Mouse (Mus musculus): ENCODE data around the gene Osm. TPM values are rescaled to one million over a fixed set of nuclear protein-coding genes. Genes with fewer than 3 reads are reported as not detected.

Gene Osm
- total and polyA plus RNA-seq, 2 experiments from 2014 or later = 0.05 to 0.13 TPM

- no peaks in the 10 kb centered on the region for H3K27me3 ChIP-seq (ENCODE audit: insufficient read depth, low read length)
- no peak overlapping the region for H3K4me3 ChIP-seq (ENCODE audit: low read depth, low read length)
- H3K9ac ChIP-seq = no peak overlapping the region
- no peaks in the 10 kb centered on the region for H3K4me1 ChIP-seq (ENCODE audit: insufficient read depth)
- ATAC-seq (no peak), DNase-seq (no peak)
- no peaks in the 10 kb centered on the region for H3K9me3 ChIP-seq (ENCODE audit: low read length)
- H3K27ac ChIP-seq (ENCODE audit: low read depth, low read length) = no peak overlapping the region
- no peaks in the 10 kb centered on the region for H3K36me3 ChIP-seq (ENCODE audit: insufficient read depth)
- H3K4me2 ChIP-seq (ENCODE audit: low read depth) = no peak overlapping the region
- TF ChIP-seq CTCF (IDR thresholded peaks at IDR 0.05; ENCODE audit: low read depth) = no peak
Measured at GRCm38 (mm10) chr11:4193420-4193819, 42.8 kb upstream of the Osm start.

- H3K36me3 ChIP-seq (ENCODE audit: insufficient read depth) = no peaks in the 10 kb centered on the region
- no peak overlapping the region for H3K4me2 ChIP-seq (ENCODE audit: low read depth)
- H3K9ac ChIP-seq = no peak overlapping the region
- H3K27ac ChIP-seq (ENCODE audit: low read depth, low read length) = no peak overlapping the region
- no peak overlapping the region for H3K4me3 ChIP-seq (ENCODE audit: low read depth, low read length)
- WGBS = 89% methylated on average over 3 of the region's 3 CpGs
- H3K27me3 ChIP-seq (ENCODE audit: insufficient read depth, low read length) = no peaks in the 10 kb centered on the region
- TF ChIP-seq CTCF (IDR thresholded peaks at IDR 0.05; ENCODE audit: low read depth) = no peak
- ATAC-seq (no peak), DNase-seq (no peak)
- H3K4me1 ChIP-seq (ENCODE audit: insufficient read depth) = no peaks in the 10 kb centered on the region
- no peaks in the 10 kb centered on the region for H3K9me3 ChIP-seq (ENCODE audit: low read length)
Measured at GRCm38 (mm10) chr11:4195597-4196031, 40.6 kb upstream of the Osm start.

GRCm38 (mm10) chr11:4196636-4197035 is 39.6 kb upstream of the Osm start:
- Histone ChIP-seq H3K9me3 (ENCODE audit: low read length) (no peaks in the 10 kb centered on the region), H3K4me2 (ENCODE audit: low read depth) (no peak overlapping the region), H3K27ac (ENCODE audit: low read depth, low read length) (no peak overlapping the region), H3K9ac (no peak overlapping the region), H3K4me1 (ENCODE audit: insufficient read depth) (no peaks in the 10 kb centered on the region), H3K4me3 (ENCODE audit: low read depth, low read length) (no peak overlapping the region), H3K27me3 (ENCODE audit: insufficient read depth, low read length) (no peaks in the 10 kb centered on the region), H3K36me3 (ENCODE audit: insufficient read depth) (no peaks in the 10 kb centered on the region)
- no peak for TF ChIP-seq CTCF (IDR thresholded peaks at IDR 0.05; ENCODE audit: low read depth)
- DNase-seq (no peak), ATAC-seq (no peak)
- WGBS = 85% methylated on average over 8 of the region's 8 CpGs

GRCm38 (mm10) chr11:4197691-4198090 is 38.5 kb upstream of the Osm start:
- Histone ChIP-seq H3K27me3 (ENCODE audit: insufficient read depth, low read length) (no peaks in the 10 kb centered on the region), H3K9me3 (ENCODE audit: low read length) (no peaks in the 10 kb centered on the region), H3K27ac (ENCODE audit: low read depth, low read length) (no peak overlapping the region), H3K4me3 (ENCODE audit: low read depth, low read length) (no peak overlapping the region), H3K4me1 (ENCODE audit: insufficient read depth) (no peaks in the 10 kb centered on the region), H3K36me3 (ENCODE audit: insufficient read depth) (no peaks in the 10 kb centered on the region), H3K4me2 (ENCODE audit: low read depth) (no peak overlapping the region), H3K9ac (no peak overlapping the region)
- no peak for TF ChIP-seq CTCF (IDR thresholded peaks at IDR 0.05; ENCODE audit: low read depth)
- 72% methylated on average over 1 of the region's 1 CpGs for WGBS
- ATAC-seq = no peak; the same call in 1 of the 2 replicates
- no peak for DNase-seq

- Histone ChIP-seq H3K27ac (ENCODE audit: low read depth, low read length) (no peak overlapping the region), H3K4me1 (ENCODE audit: insufficient read depth) (no peaks in the 10 kb centered on the region), H3K4me3 (ENCODE audit: low read depth, low read length) (no peak overlapping the region), H3K36me3 (ENCODE audit: insufficient read depth) (peaks cover 10% of the 10 kb centered on the region), H3K9ac (no peak overlapping the region), H3K27me3 (ENCODE audit: insufficient read depth, low read length) (no peaks in the 10 kb centered on the region), H3K4me2 (ENCODE audit: low read depth) (no peak overlapping the region), H3K9me3 (ENCODE audit: low read length) (no peaks in the 10 kb centered on the region)
- DNase-seq (no peak), ATAC-seq (no peak)
- peak; percentile 10; the same call in 1 of the 2 replicates for TF ChIP-seq CTCF (IDR thresholded peaks at IDR 0.05; ENCODE audit: low read depth)
- 59% methylated on average over 11 of the region's 11 CpGs for WGBS
Measured at GRCm38 (mm10) chr11:4201981-4202700, 34.1 kb upstream of the Osm start.

- 82% methylated on average over 12 of the region's 12 CpGs for WGBS
- no peak for TF ChIP-seq CTCF (IDR thresholded peaks at IDR 0.05; ENCODE audit: low read depth)
Measured at GRCm38 (mm10) chr11:4202995-4203704, 33.1 kb upstream of the Osm start.

GRCm38 (mm10) chr11:4203705-4204074 is 32.5 kb upstream of the Osm start:
- Histone ChIP-seq H3K4me2 (ENCODE audit: low read depth) (no peak overlapping the region), H3K27me3 (ENCODE audit: insufficient read depth, low read length) (no peaks in the 10 kb centered on the region), H3K27ac (ENCODE audit: low read depth, low read length) (no peak overlapping the region), H3K4me3 (ENCODE audit: low read depth, low read length) (no peak overlapping the region), H3K9ac (no peak overlapping the region), H3K4me1 (ENCODE audit: insufficient read depth) (no peaks in the 10 kb centered on the region), H3K36me3 (ENCODE audit: insufficient read depth) (peaks cover 25% of the 10 kb centered on the region), H3K9me3 (ENCODE audit: low read length) (no peaks in the 10 kb centered on the region)
- WGBS = 45% methylated on average over 2 of the region's 2 CpGs
- ATAC-seq (peak; percentile 25; the same call in 1 of the 2 replicates), DNase-seq (no peak)
- no peak for TF ChIP-seq CTCF (IDR thresholded peaks at IDR 0.05; ENCODE audit: low read depth)

More at GRCm38 (mm10) chr11:4202995-4203704, 33.1 kb upstream of the Osm start:
- Histone ChIP-seq H3K9ac (no peak overlapping the region), H3K4me1 (ENCODE audit: insufficient read depth) (no peaks in the 10 kb centered on the region), H3K4me2 (ENCODE audit: low read depth) (no peak overlapping the region), H3K36me3 (ENCODE audit: insufficient read depth) (peaks cover 21% of the 10 kb centered on the region), H3K4me3 (ENCODE audit: low read depth, low read length) (no peak overlapping the region), H3K9me3 (ENCODE audit: low read length) (no peaks in the 10 kb centered on the region), H3K27ac (ENCODE audit: low read depth, low read length) (no peak overlapping the region), H3K27me3 (ENCODE audit: insufficient read depth, low read length) (no peaks in the 10 kb centered on the region)
- DNase-seq = no peak
- no peak for ATAC-seq
